Mouse (Mus musculus): ENCODE data around the gene Tmem267. TPM values are rescaled to one million over a fixed set of nuclear protein-coding genes. Genes with fewer than 3 reads are reported as not detected.
"Not testable (repeated sequence)": the region's sequence is repeated elsewhere in the genome, so short reads cannot be mapped to it uniquely, and the experiment has no call there.

Gene Tmem267
- polyA plus RNA-seq, 1 experiment from 2014 or later, result 1.6 TPM

DNA sequence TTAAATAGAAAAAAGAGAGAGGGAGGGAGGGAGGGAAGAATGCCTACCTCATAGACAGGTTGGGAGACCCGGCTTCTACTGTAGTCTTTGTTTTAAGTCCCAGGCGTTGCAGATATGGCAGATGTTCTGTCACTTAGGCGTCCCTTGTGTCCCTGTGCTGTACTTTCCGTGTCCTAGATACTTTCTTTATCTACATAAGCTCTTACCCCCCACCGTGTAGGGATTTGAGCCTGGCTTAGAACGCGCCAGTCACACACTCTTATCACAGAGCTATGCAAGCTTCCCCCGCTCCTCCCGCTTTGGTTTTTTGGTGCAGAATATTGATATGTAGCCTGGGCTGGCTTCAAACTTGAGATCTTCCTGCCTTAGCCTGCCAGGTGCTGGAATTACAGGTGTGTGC, 11.2 kb upstream of the Tmem267 start:
- H3K4me2 ChIP-seq (ENCODE audit: low read depth, low read length), result no peak overlapping the region
- no peak overlapping the region for H3K9ac ChIP-seq (replicated peaks; ENCODE audit: low read length)
- WGBS, result 98% methylated on average over 9 of the region's 9 CpGs
- no peaks in the 10 kb centered on the region for H3K9me3 ChIP-seq (replicated peaks; ENCODE audit: control insufficient read depth, low read length)
- no peak overlapping the region for H3K27ac ChIP-seq (replicated peaks; ENCODE audit: low read depth, low read length)
- no peaks in the 10 kb centered on the region for H3K4me1 ChIP-seq (ENCODE audit: control insufficient read depth, insufficient read depth, low read length)
- H3K4me3 ChIP-seq (ENCODE audit: low read depth, low read length), result no peak overlapping the region
- no peak for DNase-seq (ENCODE audit: low spot score)
- ATAC-seq (replicated peaks; ENCODE audit: insufficient number of reproducible peaks, low FRiP score, low TSS enrichment, low read depth), result no peak
- H3K27me3 ChIP-seq (ENCODE audit: control insufficient read depth, insufficient read depth, low read length), result no peaks in the 10 kb centered on the region
- peaks cover 9% of the 10 kb centered on the region for H3K36me3 ChIP-seq (replicated peaks; ENCODE audit: control insufficient read depth, insufficient read depth, low read depth, low read length)

DNA sequence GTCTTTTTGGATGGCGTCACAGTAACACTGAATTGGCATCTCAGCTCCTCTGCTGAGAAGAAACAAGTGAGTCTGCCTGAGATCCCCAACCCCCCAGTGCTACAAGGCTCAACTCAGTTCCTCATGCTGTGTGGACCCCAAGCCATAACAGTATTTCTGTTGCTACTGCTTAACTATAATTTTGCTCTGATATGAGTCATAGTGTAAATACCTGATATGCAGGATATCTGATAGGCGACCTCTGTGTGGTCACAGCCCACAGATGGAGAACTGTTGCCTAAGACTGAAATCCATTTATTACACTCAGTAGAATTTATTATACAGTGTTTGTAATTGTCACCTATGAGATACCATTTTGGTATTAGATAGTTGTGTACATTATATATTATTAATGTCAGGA, 10.1 kb upstream of the Tmem267 start:
- no peaks in the 10 kb centered on the region for H3K4me1 ChIP-seq (ENCODE audit: control insufficient read depth, insufficient read depth, low read length)
- ATAC-seq (replicated peaks; ENCODE audit: insufficient number of reproducible peaks, low FRiP score, low TSS enrichment, low read depth), result no peak
- 89% methylated on average over 2 of the region's 2 CpGs for WGBS
- H3K36me3 ChIP-seq (replicated peaks; ENCODE audit: control insufficient read depth, insufficient read depth, low read depth, low read length), result peaks cover 7% of the 10 kb centered on the region
- no peak for DNase-seq (ENCODE audit: low spot score)
- no peak overlapping the region for H3K9ac ChIP-seq (replicated peaks; ENCODE audit: low read length)
- H3K27me3 ChIP-seq (ENCODE audit: control insufficient read depth, insufficient read depth, low read length), result no peaks in the 10 kb centered on the region
- H3K9me3 ChIP-seq (replicated peaks; ENCODE audit: control insufficient read depth, low read length), result no peaks in the 10 kb centered on the region
- H3K4me2 ChIP-seq (ENCODE audit: low read depth, low read length), result no peak overlapping the region
- no peak overlapping the region for H3K27ac ChIP-seq (replicated peaks; ENCODE audit: low read depth, low read length)
- no peak overlapping the region for H3K4me3 ChIP-seq (ENCODE audit: low read depth, low read length)

DNA sequence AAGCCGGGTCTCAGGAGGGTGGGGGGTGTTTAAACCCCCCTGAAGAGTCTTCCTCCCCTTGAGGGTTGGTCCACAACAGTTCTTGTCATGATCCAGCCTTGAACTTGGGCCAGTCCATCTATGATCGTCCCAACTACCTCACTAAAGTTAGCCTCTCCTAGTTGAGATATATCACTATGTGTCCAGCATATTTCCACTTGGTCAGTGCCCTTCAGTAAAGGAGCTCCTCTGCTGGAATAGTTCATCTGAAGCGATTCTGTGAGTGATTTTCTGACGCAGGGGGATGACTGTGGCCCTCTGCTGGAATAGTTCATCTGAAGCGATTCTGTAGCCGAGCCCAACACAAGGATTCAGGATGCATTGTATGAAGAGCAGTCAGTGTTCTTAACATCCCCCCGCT, 485 bp upstream of the Tmem267 start:
- Histone ChIP-seq H3K9ac (replicated peaks; ENCODE audit: low read length) (no peak overlapping the region), H3K27ac (replicated peaks; ENCODE audit: low read depth, low read length) (no peak overlapping the region), H3K27me3 (ENCODE audit: control insufficient read depth, insufficient read depth, low read length) (no peaks in the 10 kb centered on the region), H3K36me3 (replicated peaks; ENCODE audit: control insufficient read depth, insufficient read depth, low read depth, low read length) (peaks cover 3% of the 10 kb centered on the region), H3K4me3 (ENCODE audit: low read depth, low read length) (no peak overlapping the region), H3K4me1 (ENCODE audit: control insufficient read depth, insufficient read depth, low read length) (no peaks in the 10 kb centered on the region), H3K9me3 (replicated peaks; ENCODE audit: control insufficient read depth, low read length) (peaks cover 2% of the 10 kb centered on the region), H3K4me2 (ENCODE audit: low read depth, low read length) (no peak overlapping the region)
- 64% methylated on average over 7 of the region's 7 CpGs for WGBS
- DNase-seq (ENCODE audit: low spot score) (no peak), ATAC-seq (replicated peaks; ENCODE audit: insufficient number of reproducible peaks, low FRiP score, low TSS enrichment, low read depth) (no peak)

DNA sequence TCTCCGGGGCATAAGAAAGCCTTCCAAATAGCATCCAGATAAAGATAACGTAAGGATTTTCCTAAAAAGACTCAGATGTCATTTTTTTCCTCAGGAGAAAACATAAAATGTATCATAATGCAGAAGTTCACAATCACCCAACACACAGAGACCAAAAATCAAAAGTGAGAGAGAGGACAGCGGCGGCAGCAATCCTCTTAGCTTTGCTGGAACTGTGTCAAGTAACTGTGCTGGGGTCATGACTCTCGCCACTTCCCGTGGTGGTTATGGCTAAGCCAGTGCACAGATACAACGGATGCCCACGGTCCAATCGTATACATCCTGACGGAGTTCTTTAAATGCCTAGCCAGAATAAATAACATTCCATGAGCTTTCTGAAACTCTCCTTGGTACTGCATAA, 4.2 kb downstream of the Tmem267 start:
- H3K36me3 ChIP-seq (replicated peaks; ENCODE audit: control insufficient read depth, insufficient read depth, low read depth, low read length); H3K27ac ChIP-seq (replicated peaks; ENCODE audit: low read depth, low read length); H3K4me2 ChIP-seq (ENCODE audit: low read depth, low read length); H3K9me3 ChIP-seq (replicated peaks; ENCODE audit: control insufficient read depth, low read length); DNase-seq (ENCODE audit: low spot score); H3K4me3 ChIP-seq (ENCODE audit: low read depth, low read length); H3K9ac ChIP-seq (replicated peaks; ENCODE audit: low read length); ATAC-seq (replicated peaks; ENCODE audit: insufficient number of reproducible peaks, low FRiP score, low TSS enrichment, low read depth); H3K27me3 ChIP-seq (ENCODE audit: control insufficient read depth, insufficient read depth, low read length); H3K4me1 ChIP-seq (ENCODE audit: control insufficient read depth, insufficient read depth, low read length): not testable (repeated sequence)
- WGBS, result 89% methylated on average over 10 of the region's 10 CpGs

DNA sequence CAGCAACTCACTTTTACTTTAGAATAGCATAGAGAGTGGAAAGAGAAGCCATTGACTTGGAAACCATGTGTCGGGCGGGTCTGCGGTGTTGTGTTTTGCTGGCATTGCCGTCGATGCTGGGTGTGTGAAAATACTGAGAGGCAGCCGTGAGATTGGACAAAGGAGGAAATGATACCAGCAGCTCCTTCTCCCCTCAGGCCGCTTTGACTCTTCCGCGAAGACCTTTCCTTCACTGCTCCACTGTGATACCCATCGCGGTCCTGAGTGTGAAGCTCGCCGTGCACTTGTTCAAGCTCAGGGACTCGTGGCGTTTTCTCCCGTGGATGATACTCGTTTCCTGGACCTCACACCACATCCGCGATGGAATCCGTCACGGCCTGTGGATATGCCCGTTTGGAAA, 7.1 kb downstream of the Tmem267 start:
- not testable (repeated sequence) for H3K9me3 ChIP-seq (replicated peaks; ENCODE audit: control insufficient read depth, low read length); H3K36me3 ChIP-seq (replicated peaks; ENCODE audit: control insufficient read depth, insufficient read depth, low read depth, low read length); H3K27ac ChIP-seq (replicated peaks; ENCODE audit: low read depth, low read length); H3K9ac ChIP-seq (replicated peaks; ENCODE audit: low read length); H3K4me1 ChIP-seq (ENCODE audit: control insufficient read depth, insufficient read depth, low read length); H3K4me2 ChIP-seq (ENCODE audit: low read depth, low read length); H3K4me3 ChIP-seq (ENCODE audit: low read depth, low read length); ATAC-seq (replicated peaks; ENCODE audit: insufficient number of reproducible peaks, low FRiP score, low TSS enrichment, low read depth); H3K27me3 ChIP-seq (ENCODE audit: control insufficient read depth, insufficient read depth, low read length); DNase-seq (ENCODE audit: low spot score)
- WGBS, result 91% methylated on average over 10 of the region's 22 CpGs

DNA sequence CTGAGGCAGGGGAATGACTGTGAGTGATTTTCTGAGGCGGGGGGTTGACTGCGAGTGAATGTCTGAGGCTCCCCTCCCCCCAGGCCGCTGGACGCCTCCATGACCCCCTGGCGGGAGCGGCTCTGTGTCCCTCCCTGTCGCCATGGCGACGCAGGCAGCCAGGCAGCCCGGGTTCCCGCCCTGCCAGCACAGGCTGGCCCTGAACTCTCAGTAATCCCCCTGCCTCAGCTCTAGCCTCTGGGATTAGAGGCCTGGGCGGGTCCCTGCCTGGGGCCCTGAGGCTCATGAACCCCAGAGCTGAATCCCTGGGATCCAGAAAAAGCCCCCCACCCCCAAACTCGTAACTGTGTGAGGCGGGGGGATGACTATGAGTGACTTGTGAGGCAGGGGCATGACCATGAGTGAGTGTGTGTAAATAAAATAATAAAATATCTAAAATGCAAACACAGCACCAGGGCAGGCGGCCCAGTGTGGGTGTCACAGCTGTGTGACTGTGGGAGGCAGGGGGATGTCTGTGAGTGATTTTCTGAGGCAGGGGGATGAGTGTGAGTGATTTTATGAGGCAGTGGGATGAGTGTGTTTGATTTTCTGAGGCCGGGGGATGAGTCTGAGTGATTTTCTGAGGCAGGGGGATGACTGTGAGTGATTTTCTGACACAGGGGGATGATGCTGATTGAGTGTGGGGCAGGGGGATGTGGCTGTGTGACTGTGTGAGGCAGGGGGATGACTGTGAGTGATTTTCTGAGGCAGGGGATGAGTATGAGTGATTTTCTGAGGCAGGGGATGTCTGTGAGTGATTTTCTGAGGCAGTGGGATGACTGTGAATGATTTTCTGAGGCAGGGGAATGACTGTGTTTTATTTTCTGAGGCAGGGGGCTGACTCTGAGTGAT, 108.7 kb downstream of the Tmem267 start:
- H3K9ac ChIP-seq (replicated peaks; ENCODE audit: low read length); H3K27ac ChIP-seq (replicated peaks; ENCODE audit: low read depth, low read length): not testable (repeated sequence)
- 72% methylated on average over 14 of the region's 16 CpGs for WGBS

DNA sequence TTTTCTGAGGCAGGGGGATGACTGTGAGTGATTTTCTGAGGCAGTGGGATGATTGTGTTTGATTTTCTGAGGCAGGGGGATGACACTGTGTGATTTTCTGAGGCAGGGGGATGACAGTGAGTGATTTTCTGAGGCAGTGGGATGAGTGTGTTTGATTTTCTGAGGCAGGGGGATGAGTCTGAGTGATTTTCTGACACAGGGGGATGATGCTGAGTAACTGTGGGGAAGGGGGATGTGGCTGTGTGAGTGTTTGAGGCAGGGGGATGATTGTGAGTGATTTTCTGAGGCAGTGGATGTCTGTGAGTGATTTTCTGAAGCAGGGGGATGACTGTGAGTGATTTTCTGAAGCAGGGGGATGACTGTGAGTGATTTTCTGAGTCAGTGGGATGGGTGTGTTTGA, 110.6 kb downstream of the Tmem267 start:
- H3K4me3 ChIP-seq (ENCODE audit: low read depth, low read length); H3K4me1 ChIP-seq (ENCODE audit: control insufficient read depth, insufficient read depth, low read length); H3K27ac ChIP-seq (replicated peaks; ENCODE audit: low read depth, low read length); H3K9ac ChIP-seq (replicated peaks; ENCODE audit: low read length); H3K27me3 ChIP-seq (ENCODE audit: control insufficient read depth, insufficient read depth, low read length); H3K36me3 ChIP-seq (replicated peaks; ENCODE audit: control insufficient read depth, insufficient read depth, low read depth, low read length); H3K9me3 ChIP-seq (replicated peaks; ENCODE audit: control insufficient read depth, low read length); H3K4me2 ChIP-seq (ENCODE audit: low read depth, low read length); ATAC-seq (replicated peaks; ENCODE audit: insufficient number of reproducible peaks, low FRiP score, low TSS enrichment, low read depth): not testable (repeated sequence)
- DNase-seq (ENCODE audit: low spot score), result peak; percentile 41

More for the DNA sequence above, 108.7 kb downstream of the Tmem267 start:
- ATAC-seq (replicated peaks; ENCODE audit: insufficient number of reproducible peaks, low FRiP score, low TSS enrichment, low read depth), result peak; percentile 96
- peak; percentile 70 for DNase-seq (ENCODE audit: low spot score)
- not testable (repeated sequence) for H3K36me3 ChIP-seq (replicated peaks; ENCODE audit: control insufficient read depth, insufficient read depth, low read depth, low read length); H3K4me2 ChIP-seq (ENCODE audit: low read depth, low read length); H3K9me3 ChIP-seq (replicated peaks; ENCODE audit: control insufficient read depth, low read length); H3K4me1 ChIP-seq (ENCODE audit: control insufficient read depth, insufficient read depth, low read length); H3K27me3 ChIP-seq (ENCODE audit: control insufficient read depth, insufficient read depth, low read length); H3K4me3 ChIP-seq (ENCODE audit: low read depth, low read length)

DNA sequence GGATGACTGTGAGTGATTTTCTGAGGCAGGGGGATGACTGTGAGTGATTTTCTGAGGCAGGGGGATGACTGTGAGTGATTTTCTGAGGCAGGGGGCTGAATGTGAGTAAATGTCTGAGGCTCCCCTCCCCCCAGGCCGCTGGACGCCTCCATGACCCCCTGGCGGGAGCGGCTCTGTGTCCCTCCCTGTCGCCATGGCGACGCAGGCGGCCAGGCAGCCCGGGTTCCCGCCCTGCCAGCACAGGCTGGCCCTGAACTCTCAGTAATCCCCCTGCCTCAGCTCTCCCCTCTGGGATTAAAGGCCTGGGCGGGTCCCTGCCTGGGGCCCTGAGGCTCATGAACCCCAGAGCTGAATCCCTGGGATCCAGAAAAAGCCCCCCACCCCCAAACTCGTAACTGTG, 111.2 kb downstream of the Tmem267 start:
- not testable (repeated sequence) for ATAC-seq (replicated peaks; ENCODE audit: insufficient number of reproducible peaks, low FRiP score, low TSS enrichment, low read depth); H3K4me1 ChIP-seq (ENCODE audit: control insufficient read depth, insufficient read depth, low read length); H3K9ac ChIP-seq (replicated peaks; ENCODE audit: low read length); DNase-seq (ENCODE audit: low spot score); H3K36me3 ChIP-seq (replicated peaks; ENCODE audit: control insufficient read depth, insufficient read depth, low read depth, low read length); H3K27me3 ChIP-seq (ENCODE audit: control insufficient read depth, insufficient read depth, low read length); H3K4me3 ChIP-seq (ENCODE audit: low read depth, low read length); H3K4me2 ChIP-seq (ENCODE audit: low read depth, low read length); H3K27ac ChIP-seq (replicated peaks; ENCODE audit: low read depth, low read length); H3K9me3 ChIP-seq (replicated peaks; ENCODE audit: control insufficient read depth, low read length)
- WGBS, result 67% methylated on average over 9 of the region's 12 CpGs
